Mouse (Mus musculus): ENCODE measurements around the gene Dnajc12. TPM values are rescaled to one million over a fixed set of nuclear protein-coding genes. Genes with fewer than 3 reads are reported as not detected.
A peak's percentile ranks its signal among the peaks of the same experiment; 100 is the strongest.

The Dnajc12 gene
- polyA plus RNA-seq (2014; fragmentation: Nextera tagmentation; extraction: Ambion mirVana) = 20.5 and 20.8 TPM in 2 replicates

DNA sequence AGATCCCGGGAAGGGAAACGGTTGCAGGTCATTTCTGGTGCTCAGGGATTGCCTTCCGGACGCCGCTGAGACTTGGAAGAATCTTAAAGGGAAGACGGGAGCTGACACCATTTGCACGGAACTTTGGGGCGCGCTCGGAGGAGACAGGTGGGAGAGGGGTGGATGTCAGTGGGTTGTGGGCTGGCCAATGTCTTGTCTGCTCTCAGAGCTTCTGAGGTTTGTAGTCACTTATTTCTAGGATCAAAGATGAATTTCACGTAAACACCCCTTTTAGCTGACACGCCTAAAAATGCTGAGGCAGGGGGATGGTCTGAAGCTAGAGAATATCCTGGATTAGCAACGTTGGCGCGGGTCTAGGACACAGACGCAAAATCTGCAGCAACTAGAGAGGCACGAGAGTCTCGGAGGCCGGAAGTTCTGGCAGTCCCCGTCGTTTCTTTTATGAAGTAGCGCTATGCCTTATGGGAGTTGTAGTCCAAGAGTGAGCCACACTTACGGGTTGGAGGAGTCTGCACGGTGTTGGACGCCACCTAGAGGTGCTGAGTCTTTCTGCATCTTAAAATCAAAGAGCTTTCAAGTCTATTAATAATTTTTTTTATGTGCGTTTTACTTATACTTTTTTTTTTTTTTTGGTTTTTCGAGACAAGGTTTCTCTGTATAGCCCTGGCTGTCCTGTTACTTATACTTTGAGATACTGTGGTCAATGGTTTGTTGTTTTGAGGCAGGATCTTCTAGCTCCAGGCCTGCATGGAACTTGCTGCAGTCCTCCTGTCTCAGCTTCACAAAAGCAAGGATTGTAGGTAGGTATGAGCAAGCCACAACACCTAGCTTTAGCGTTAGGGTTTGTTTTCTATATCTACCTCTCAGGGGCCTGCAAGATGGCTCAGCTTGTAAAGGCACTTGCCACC, at the start of gene Dnajc12:
Dnajc12 (plus strand) TSS at position 72 of the 908 bp plus-strand sequence.
- Histone ChIP-seq H3K4me1 (ENCODE audit: control insufficient read depth, insufficient read depth, low read length) (peaks cover 8% of the 10 kb centered on the region; the same call in 1 of the 2 replicates), H3K27me3 (ENCODE audit: control insufficient read depth, insufficient read depth, low read length) (peaks cover 4% of the 10 kb centered on the region; the same call in 1 of the 2 replicates), H3K36me3 (ENCODE audit: control insufficient read depth, insufficient read depth, low read length) (no peaks in the 10 kb centered on the region), H3K4me2 (ENCODE audit: low read length) (peak within 1 kb of the TSS; percentile 92), H3K4me3 (replicated peaks; ENCODE audit: low read depth, low read length) (peak within 1 kb of the TSS; percentile 57), H3K27ac (replicated peaks; ENCODE audit: low read depth, low read length) (0 out of 2 replicates have a peak within 1 kb of the TSS, but pooled peaks have one; percentile 32), H3K9me3 (ENCODE audit: control insufficient read depth, low read length) (no peaks in the 10 kb centered on the region), H3K9ac (replicated peaks; ENCODE audit: low read length) (peak within 1 kb of the TSS; percentile 69)
- DNase-seq = peak; percentile 98
- ATAC-seq (ENCODE audit: low FRiP score, low TSS enrichment) = peak; percentile 93
- WGBS = under 1% methylated on average over 28 of the region's 28 CpGs

DNA sequence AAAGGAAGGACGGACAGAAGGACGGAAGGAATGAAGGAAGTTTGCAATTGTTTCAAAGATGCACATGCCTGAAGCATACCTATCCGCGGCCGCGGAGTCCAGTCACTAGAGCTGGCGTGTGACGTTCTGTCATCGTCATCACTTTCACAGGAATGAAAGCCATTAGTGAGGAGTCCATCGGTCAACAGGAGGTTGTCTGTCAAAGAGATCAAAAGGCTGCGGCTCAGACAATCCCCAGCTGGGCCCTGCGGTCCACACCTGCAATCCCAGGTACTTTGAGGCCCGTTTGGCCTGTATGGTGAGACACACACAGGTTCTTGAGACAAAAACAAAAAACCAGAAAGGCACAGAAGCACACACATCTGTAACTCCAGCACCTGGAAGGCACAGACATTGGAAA, 45.3 kb upstream of the Dnajc12 start:
- Histone ChIP-seq H3K4me2 (ENCODE audit: low read length) (peak overlapping the region; percentile 79), H3K9ac (replicated peaks; ENCODE audit: low read length) (peak overlapping the region; percentile 40), H3K4me3 (replicated peaks; ENCODE audit: low read depth, low read length) (peak overlapping the region; percentile 78), H3K36me3 (ENCODE audit: control insufficient read depth, insufficient read depth, low read length) (peaks cover 23% of the 10 kb centered on the region), H3K9me3 (ENCODE audit: control insufficient read depth, low read length) (no peaks in the 10 kb centered on the region), H3K27ac (replicated peaks; ENCODE audit: low read depth, low read length) (no peak overlapping the region), H3K4me1 (ENCODE audit: control insufficient read depth, insufficient read depth, low read length) (peaks cover 22% of the 10 kb centered on the region), H3K27me3 (ENCODE audit: control insufficient read depth, insufficient read depth, low read length) (0 out of 2 replicates have a peak, but pooled peaks cover 3% of the 10 kb centered on the region)
- DNase-seq (no peak), ATAC-seq (ENCODE audit: low FRiP score, low TSS enrichment) (no peak)
- 57% methylated on average over 13 of the region's 13 CpGs for WGBS

DNA sequence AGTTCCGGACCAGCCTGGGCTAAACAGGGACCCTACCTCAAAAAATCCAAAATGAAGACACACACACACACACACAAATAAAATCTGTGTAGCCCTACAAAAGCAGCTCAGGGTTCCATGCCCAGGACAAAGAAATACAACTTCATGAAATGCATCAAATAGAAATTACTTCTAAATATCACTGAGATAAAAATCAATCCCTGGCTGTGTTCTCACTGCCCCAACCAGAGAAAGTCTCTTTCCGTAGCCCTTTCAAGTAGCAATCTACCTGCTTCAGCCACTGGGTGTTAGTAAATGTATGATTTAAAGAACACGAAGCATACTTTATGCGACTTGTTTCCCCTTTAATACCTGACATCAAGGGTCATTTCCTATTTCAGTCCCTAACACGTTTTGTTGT, 44.9 kb upstream of the Dnajc12 start:
- peak overlapping the region; percentile 40 for H3K9ac ChIP-seq (replicated peaks; ENCODE audit: low read length)
- H3K4me3 ChIP-seq (replicated peaks; ENCODE audit: low read depth, low read length) = peak overlapping the region; percentile 78
- H3K27me3 ChIP-seq (ENCODE audit: control insufficient read depth, insufficient read depth, low read length) = 0 out of 2 replicates have a peak, but pooled peaks cover 3% of the 10 kb centered on the region
- no peak overlapping the region for H3K27ac ChIP-seq (replicated peaks; ENCODE audit: low read depth, low read length)
- peak overlapping the region; percentile 79 for H3K4me2 ChIP-seq (ENCODE audit: low read length)
- no peaks in the 10 kb centered on the region for H3K9me3 ChIP-seq (ENCODE audit: control insufficient read depth, low read length)
- peaks cover 22% of the 10 kb centered on the region for H3K4me1 ChIP-seq (ENCODE audit: control insufficient read depth, insufficient read depth, low read length)
- WGBS = 33% methylated on average over 5 of the region's 5 CpGs
- ATAC-seq (ENCODE audit: low FRiP score, low TSS enrichment) (no peak), DNase-seq (no peak)
- H3K36me3 ChIP-seq (ENCODE audit: control insufficient read depth, insufficient read depth, low read length) = peaks cover 23% of the 10 kb centered on the region

DNA sequence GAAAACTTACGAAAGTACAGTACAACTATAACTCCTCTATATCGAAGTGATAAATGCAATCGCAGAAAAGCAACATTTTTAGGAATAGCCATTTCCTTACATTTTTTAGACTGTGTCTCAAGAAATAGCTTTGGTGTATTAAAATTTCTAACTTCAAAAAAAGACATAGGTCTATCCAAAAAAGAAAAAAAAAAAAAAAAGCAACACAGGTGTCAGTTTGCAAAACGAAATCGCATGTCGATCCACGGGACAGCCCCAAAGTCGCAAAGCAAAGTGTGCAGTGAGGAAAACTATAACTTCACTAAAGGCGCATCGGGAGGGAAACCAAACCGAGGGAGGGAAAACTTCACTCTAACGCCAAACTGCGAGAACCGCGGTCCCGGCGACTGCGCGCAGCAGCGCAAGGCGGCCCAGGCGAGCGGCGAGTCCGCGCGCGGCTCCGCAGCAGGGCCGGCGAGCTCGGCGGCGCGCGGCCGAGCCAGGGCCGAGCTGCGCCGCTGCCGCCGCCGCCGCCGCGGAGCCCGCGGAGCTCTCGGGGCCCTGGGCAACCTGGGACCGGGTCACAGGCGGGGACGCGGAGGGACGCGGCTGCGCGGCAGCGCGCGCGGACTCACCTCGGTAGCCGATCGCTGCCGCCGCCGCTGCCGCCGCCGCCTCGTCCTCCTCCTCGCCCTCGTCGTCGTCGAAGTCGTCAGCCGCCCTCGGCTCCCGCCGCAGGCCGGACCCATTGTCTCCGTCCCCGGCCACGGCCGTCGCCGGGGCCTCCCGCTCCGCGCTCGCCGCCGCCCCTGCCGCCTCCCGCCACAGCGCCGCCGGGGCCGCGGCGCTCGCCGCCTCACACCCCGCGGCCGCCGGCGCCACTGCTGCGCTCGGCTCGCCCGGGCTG, 44.0 kb upstream of the Dnajc12 start:
- Histone ChIP-seq H3K4me2 (ENCODE audit: low read length) (peak overlapping the region; percentile 79), H3K27ac (replicated peaks; ENCODE audit: low read depth, low read length) (peak overlapping the region; percentile 95), H3K4me3 (replicated peaks; ENCODE audit: low read depth, low read length) (peak overlapping the region; percentile 78), H3K4me1 (ENCODE audit: control insufficient read depth, insufficient read depth, low read length) (peaks cover 22% of the 10 kb centered on the region), H3K9ac (replicated peaks; ENCODE audit: low read length) (peak overlapping the region; percentile 95), H3K9me3 (ENCODE audit: control insufficient read depth, low read length) (no peaks in the 10 kb centered on the region), H3K36me3 (ENCODE audit: control insufficient read depth, insufficient read depth, low read length) (peaks cover 16% of the 10 kb centered on the region), H3K27me3 (ENCODE audit: control insufficient read depth, insufficient read depth, low read length) (0 out of 2 replicates have a peak, but pooled peaks cover 3% of the 10 kb centered on the region)
- DNase-seq = peak; percentile 82
- peak; percentile 86 for ATAC-seq (ENCODE audit: low FRiP score, low TSS enrichment)
- WGBS = under 1% methylated on average over 105 of the region's 113 CpGs

DNA sequence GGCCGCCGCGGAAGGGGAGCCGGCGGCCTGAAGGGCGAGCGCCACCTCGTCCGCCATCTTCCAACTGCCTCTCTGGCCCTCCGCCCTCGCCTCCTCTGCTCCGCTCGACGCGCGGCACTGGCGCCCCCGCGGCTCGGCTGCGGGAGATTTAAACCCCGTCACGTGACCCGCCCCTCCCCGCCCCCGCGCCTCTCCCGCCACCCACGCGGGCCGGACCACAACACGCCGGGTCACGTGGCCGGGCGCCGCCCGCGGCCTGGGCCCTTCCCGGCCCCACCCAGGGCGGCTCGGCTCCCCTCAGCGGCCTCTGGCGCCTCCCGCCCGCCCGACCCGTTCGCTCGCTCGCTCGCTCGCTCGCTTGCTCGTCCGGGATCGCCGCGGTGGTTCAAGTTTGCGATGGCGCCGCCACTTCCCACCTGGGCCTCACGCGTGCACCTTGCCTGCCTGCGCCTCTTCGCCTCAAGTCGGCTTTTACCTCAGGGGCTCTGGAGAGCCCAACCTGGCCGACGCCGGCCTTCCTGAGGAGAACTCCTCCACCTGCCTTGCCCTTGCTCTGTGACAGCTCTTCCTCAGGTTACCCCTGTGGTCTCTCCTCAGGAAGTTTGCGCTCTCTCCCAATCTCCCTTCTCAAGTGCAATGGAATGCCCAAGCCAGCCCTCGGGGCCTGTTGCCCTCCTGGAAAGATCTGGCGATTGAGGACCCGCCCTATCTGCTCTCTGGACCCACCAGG, 43.2 kb upstream of the Dnajc12 start:
- DNase-seq = peak; percentile 95
- Histone ChIP-seq H3K27ac (replicated peaks; ENCODE audit: low read depth, low read length) (peak overlapping the region; percentile 95), H3K4me2 (ENCODE audit: low read length) (peak overlapping the region; percentile 79), H3K9me3 (ENCODE audit: control insufficient read depth, low read length) (no peaks in the 10 kb centered on the region), H3K4me3 (replicated peaks; ENCODE audit: low read depth, low read length) (peak overlapping the region; percentile 78), H3K36me3 (ENCODE audit: control insufficient read depth, insufficient read depth, low read length) (peaks cover 8% of the 10 kb centered on the region; the same call in 1 of the 2 replicates), H3K9ac (replicated peaks; ENCODE audit: low read length) (peak overlapping the region; percentile 95), H3K27me3 (ENCODE audit: control insufficient read depth, insufficient read depth, low read length) (0 out of 2 replicates have a peak, but pooled peaks cover 3% of the 10 kb centered on the region), H3K4me1 (ENCODE audit: control insufficient read depth, insufficient read depth, low read length) (peaks cover 22% of the 10 kb centered on the region)
- under 1% methylated on average over 57 of the region's 74 CpGs for WGBS
- ATAC-seq (ENCODE audit: low FRiP score, low TSS enrichment) = peak; percentile 95

DNA sequence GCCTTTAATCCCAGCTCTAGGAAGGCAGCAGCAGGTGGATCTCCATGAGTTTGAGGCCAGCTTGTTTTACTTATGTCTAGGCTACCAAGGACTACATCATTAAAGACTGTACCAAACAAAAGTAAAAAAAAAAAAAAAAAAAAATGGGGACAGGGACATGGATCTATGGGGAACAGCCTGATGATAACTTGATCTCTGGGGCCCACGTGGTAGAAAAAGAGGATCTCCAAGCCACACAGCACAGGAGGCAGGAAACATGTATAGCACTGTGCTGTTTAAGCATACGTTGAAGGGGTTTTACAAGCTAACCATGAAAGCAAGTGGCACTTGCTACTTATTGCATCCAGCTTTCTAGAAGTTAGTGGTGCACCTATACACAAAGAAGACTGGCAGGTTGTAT, 40.9 kb upstream of the Dnajc12 start:
- Histone ChIP-seq H3K4me3 (replicated peaks; ENCODE audit: low read depth, low read length) (no peak overlapping the region), H3K4me1 (ENCODE audit: control insufficient read depth, insufficient read depth, low read length) (peaks cover 19% of the 10 kb centered on the region), H3K27me3 (ENCODE audit: control insufficient read depth, insufficient read depth, low read length) (0 out of 2 replicates have a peak, but pooled peaks cover 3% of the 10 kb centered on the region), H3K9me3 (ENCODE audit: control insufficient read depth, low read length) (no peaks in the 10 kb centered on the region), H3K9ac (replicated peaks; ENCODE audit: low read length) (no peak overlapping the region), H3K36me3 (ENCODE audit: control insufficient read depth, insufficient read depth, low read length) (no peaks in the 10 kb centered on the region), H3K4me2 (ENCODE audit: low read length) (no peak overlapping the region), H3K27ac (replicated peaks; ENCODE audit: low read depth, low read length) (no peak overlapping the region)
- ATAC-seq (ENCODE audit: low FRiP score, low TSS enrichment) (no peak), DNase-seq (no peak)
- WGBS = 86% methylated on average over 2 of the region's 2 CpGs

DNA sequence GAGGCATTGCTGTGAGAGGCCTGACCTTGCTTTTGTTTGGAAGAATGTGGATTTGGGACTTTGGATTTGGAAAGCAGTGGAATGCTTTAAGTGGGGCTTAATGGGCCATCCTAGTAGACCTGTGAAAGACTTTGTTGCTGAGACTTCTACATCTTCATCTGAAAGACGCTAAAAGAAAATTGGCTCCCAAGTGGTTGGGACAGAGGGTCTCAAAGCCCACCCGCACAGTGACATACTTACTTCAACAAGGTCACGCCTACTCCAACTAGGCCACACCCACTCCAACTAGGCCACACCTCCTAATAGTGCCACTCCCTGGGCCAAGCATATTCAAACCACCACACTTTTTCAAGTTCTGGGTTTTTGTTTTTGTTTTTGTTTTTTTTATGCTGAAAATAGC, 37.5 kb upstream of the Dnajc12 start:
- Histone ChIP-seq H3K36me3 (ENCODE audit: control insufficient read depth, insufficient read depth, low read length) (no peaks in the 10 kb centered on the region), H3K27me3 (ENCODE audit: control insufficient read depth, insufficient read depth, low read length) (0 out of 2 replicates have a peak, but pooled peaks cover 3% of the 10 kb centered on the region), H3K9me3 (ENCODE audit: control insufficient read depth, low read length) (no peaks in the 10 kb centered on the region), H3K4me2 (ENCODE audit: low read length) (no peak overlapping the region), H3K4me3 (replicated peaks; ENCODE audit: low read depth, low read length) (no peak overlapping the region), H3K4me1 (ENCODE audit: control insufficient read depth, insufficient read depth, low read length) (no peaks in the 10 kb centered on the region), H3K27ac (replicated peaks; ENCODE audit: low read depth, low read length) (no peak overlapping the region), H3K9ac (replicated peaks; ENCODE audit: low read length) (no peak overlapping the region)
- 92% methylated on average over 3 of the region's 3 CpGs for WGBS
- DNase-seq (no peak), ATAC-seq (ENCODE audit: low FRiP score, low TSS enrichment) (no peak)

GRCm38 (mm10) chr10:63348291-63348690, 34.0 kb upstream of the Dnajc12 start:
- Histone ChIP-seq H3K4me3 (replicated peaks; ENCODE audit: low read depth, low read length) (no peak overlapping the region), H3K36me3 (ENCODE audit: control insufficient read depth, insufficient read depth, low read length) (no peaks in the 10 kb centered on the region), H3K4me2 (ENCODE audit: low read length) (no peak overlapping the region), H3K27me3 (ENCODE audit: control insufficient read depth, insufficient read depth, low read length) (no peaks in the 10 kb centered on the region), H3K27ac (replicated peaks; ENCODE audit: low read depth, low read length) (no peak overlapping the region), H3K9me3 (ENCODE audit: control insufficient read depth, low read length) (no peaks in the 10 kb centered on the region), H3K9ac (replicated peaks; ENCODE audit: low read length) (no peak overlapping the region), H3K4me1 (ENCODE audit: control insufficient read depth, insufficient read depth, low read length) (no peaks in the 10 kb centered on the region)
- WGBS = 57% methylated on average over 3 of the region's 3 CpGs
- DNase-seq (peak; percentile 1), ATAC-seq (ENCODE audit: low FRiP score, low TSS enrichment) (no peak)

Data from midbrain, embryonic 14.5 days (tissue).